Mouse (Mus musculus) adrenal gland, postnatal 4 days (tissue): ENCODE measurements at regions not wholly inside any gene's neighbourhood (a gene's known extent, or its start where the extent isn't known, plus 50 kb on each side); places are given as distances from the start of the nearest gene placed in this dataset.

Source experiments
- DNase-seq, 2 experiments: peaks; one replicate each; pipeline ENCODE4 v3.0.0; 2021 to 2022; ENCODE audit warnings: low spot score in 2 of 2, mixed read lengths in 2 of 2

GRCm38 (mm10) chr1:128786941-128787569, 195.0 kb upstream of the Cxcr4 start:
- DNase-seq, result no peak

GRCm38 (mm10) chr1:128782286-128782685, 190.2 kb upstream of the Cxcr4 start:
- DNase-seq, result no peak

GRCm38 (mm10) chr1:128781871-128782270, 189.8 kb upstream of the Cxcr4 start:
- no peak for DNase-seq

GRCm38 (mm10) chr1:128781311-128781710, 189.2 kb upstream of the Cxcr4 start:
- no peak for DNase-seq

GRCm38 (mm10) chr1:128779586-128780158, 187.6 kb upstream of the Cxcr4 start:
- DNase-seq, result no peak

GRCm38 (mm10) chr1:128772440-128772839, 180.3 kb upstream of the Cxcr4 start:
- DNase-seq, result no peak

- no peak for DNase-seq
Measured at GRCm38 (mm10) chr1:128770786-128771185, 178.7 kb upstream of the Cxcr4 start.

GRCm38 (mm10) chr1:128767991-128768390, 175.9 kb upstream of the Cxcr4 start:
- DNase-seq, result no peak

GRCm38 (mm10) chr1:128767415-128767814, 175.3 kb upstream of the Cxcr4 start:
- DNase-seq, result no peak

- DNase-seq, result no peak
Measured at GRCm38 (mm10) chr1:128766894-128767268, 174.8 kb upstream of the Cxcr4 start.

GRCm38 (mm10) chr1:128766193-128766893, 174.2 kb upstream of the Cxcr4 start:
- DNase-seq, result no peak

- DNase-seq, result no peak
Measured at GRCm38 (mm10) chr1:128765626-128766025, 173.5 kb upstream of the Cxcr4 start.

GRCm38 (mm10) chr1:128765142-128765541, 173.0 kb upstream of the Cxcr4 start:
- DNase-seq, result no peak

GRCm38 (mm10) chr1:128762854-128763253, 170.8 kb upstream of the Cxcr4 start:
- no peak for DNase-seq

- no peak for DNase-seq
Measured at GRCm38 (mm10) chr1:128762076-128762475, 170.0 kb upstream of the Cxcr4 start.

GRCm38 (mm10) chr1:128758802-128759481, 166.8 kb upstream of the Cxcr4 start:
- DNase-seq, result no peak

- DNase-seq, result no peak
Measured at GRCm38 (mm10) chr1:128758294-128758801, 166.3 kb upstream of the Cxcr4 start.

GRCm38 (mm10) chr1:128753427-128754012, 161.4 kb upstream of the Cxcr4 start:
- DNase-seq, result no peak

- no peak for DNase-seq
Measured at GRCm38 (mm10) chr1:128749437-128749994, 157.4 kb upstream of the Cxcr4 start.

GRCm38 (mm10) chr1:128747196-128747790, 155.2 kb upstream of the Cxcr4 start:
- DNase-seq, result no peak
